Mouse (Mus musculus) ES-Bruce4 (cell line): Measurements from ENCODE around the gene Wdsub1. TPM values are rescaled to one million over a fixed set of nuclear protein-coding genes. Genes with fewer than 3 reads are reported as not detected.

Experiments used
- H3K27ac ChIP-seq: 2 replicates; pipeline ENCODE4 v1.5.1; 2012; ENCODE audit warnings: low read length, inconsistent platforms; ENCODE audit not compliant: insufficient read depth
- H3K27me3 ChIP-seq: 2 replicates; pipeline ENCODE4 v1.6.1; 2012; ENCODE audit warnings: mild to moderate bottlenecking, low read length, inconsistent platforms; ENCODE audit not compliant: control insufficient read depth, poor library complexity, insufficient read depth, severe bottlenecking
- H3K36me3 ChIP-seq: 2 replicates; pipeline ENCODE4 v1.6.1; 2012; ENCODE audit warnings: inconsistent platforms, mild to moderate bottlenecking, low read length, moderate library complexity; ENCODE audit not compliant: control insufficient read depth, poor library complexity, insufficient read depth, severe bottlenecking
- H3K4me1 ChIP-seq: one replicate; pipeline ENCODE4 v1.8.1; 2011; ENCODE audit warnings: low read length; ENCODE audit not compliant: control insufficient read depth, insufficient read depth
- H3K4me3 ChIP-seq: 2 replicates; pipeline ENCODE4 v1.5.1; 2011; ENCODE audit warnings: low read depth, mild to moderate bottlenecking, low read length
- H3K9ac ChIP-seq: 2 replicates; pipeline ENCODE4 v1.6.1; 2012; ENCODE audit warnings: low read depth, mild to moderate bottlenecking, inconsistent platforms; ENCODE audit not compliant: poor library complexity, severe bottlenecking
- H3K9me3 ChIP-seq: replicated peaks from 2 replicates; pipeline ENCODE4 v1.6.1; 2012; ENCODE audit warnings: mild to moderate bottlenecking, low read length, inconsistent platforms; ENCODE audit not compliant: control insufficient read depth, poor library complexity, insufficient read depth, severe bottlenecking
- CTCF ChIP-seq: IDR thresholded peaks from one replicate; pipeline ENCODE4 v1.8.1; 2011; ENCODE audit warnings: low read depth, low read length
- EP300 ChIP-seq: IDR thresholded peaks from 2 replicates; pipeline ENCODE4 v1.6.1; 2011; ENCODE audit warnings: low read depth, low read length; ENCODE audit not compliant: insufficient read depth
- POLR2A ChIP-seq: IDR thresholded peaks from one replicate; pipeline ENCODE4 v1.8.1; 2011; ENCODE audit warnings: low read length; ENCODE audit not compliant: insufficient read depth
- polyA plus RNA-seq: library from polyadenylated mRNA; stranded (reverse); fragments of >200 nt; gene quantifications from 2 replicates; pipeline ENCODE4 v1.2.4, GENCODE M21; 2011; ENCODE audit warnings: low read depth; ENCODE audit not compliant: missing spikeins, insufficient read depth, insufficient read length

The Wdsub1 gene
- polyA plus RNA-seq, 1 experiment = 23.5 TPM

DNA sequence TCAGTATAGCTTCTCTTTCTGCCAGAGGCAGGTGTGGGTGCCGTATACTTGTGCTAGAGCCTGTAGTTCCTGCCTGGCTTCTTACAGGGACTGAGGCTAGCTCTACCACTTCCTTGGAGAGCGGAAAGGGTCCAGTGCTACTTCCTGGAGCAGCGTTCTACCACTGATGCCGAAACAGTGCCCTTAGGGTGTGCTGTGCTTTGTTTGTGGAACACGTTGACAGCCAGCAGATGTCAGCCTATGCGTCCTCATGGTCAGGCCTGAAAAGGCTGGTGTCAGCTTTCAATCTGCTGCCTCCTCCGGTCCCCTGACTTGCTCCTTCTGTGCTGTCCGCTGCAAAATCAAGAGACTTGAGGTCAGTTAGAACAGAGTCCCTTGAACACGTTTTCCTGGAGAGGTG is 52.2 kb downstream of the Wdsub1 start:
- Histone ChIP-seq H3K9me3 (no peaks in the 10 kb centered on the region), H3K9ac (no peak overlapping the region), H3K4me3 (no peak overlapping the region), H3K27ac (no peak overlapping the region), H3K27me3 (no peaks in the 10 kb centered on the region), H3K36me3 (no peaks in the 10 kb centered on the region), H3K4me1 (no peaks in the 10 kb centered on the region)
- TF ChIP-seq CTCF (peak; percentile 52), EP300 (peak; percentile 67; the same call in 1 of the 2 replicates), POLR2A (no peak)

DNA sequence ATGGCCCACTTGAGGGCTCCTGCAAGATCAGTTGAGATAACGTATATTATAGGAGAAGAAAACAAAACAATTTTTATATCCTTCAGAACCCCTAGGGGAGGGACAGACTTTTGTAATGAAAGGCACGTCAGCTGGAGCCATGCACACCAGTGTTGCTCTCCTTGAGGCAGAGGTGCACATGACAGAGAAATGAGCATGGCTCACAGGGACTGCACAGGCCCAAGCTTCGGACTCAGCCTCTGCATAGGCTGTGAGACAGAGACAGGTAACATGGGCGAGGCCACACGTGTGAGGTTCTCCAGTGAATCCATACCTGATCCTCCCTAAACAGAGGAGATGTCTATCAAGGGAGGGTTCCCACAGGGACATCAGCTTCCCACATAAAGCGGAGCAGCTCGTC is 52.7 kb downstream of the Wdsub1 start:
- no peak overlapping the region for H3K4me3 ChIP-seq
- H3K27me3 ChIP-seq = no peaks in the 10 kb centered on the region
- H3K27ac ChIP-seq = no peak overlapping the region
- no peak for TF ChIP-seq POLR2A
- no peak for TF ChIP-seq EP300
- no peak for TF ChIP-seq CTCF
- H3K36me3 ChIP-seq = no peaks in the 10 kb centered on the region
- H3K4me1 ChIP-seq = no peaks in the 10 kb centered on the region
- H3K9me3 ChIP-seq = no peaks in the 10 kb centered on the region
- H3K9ac ChIP-seq = no peak overlapping the region

DNA sequence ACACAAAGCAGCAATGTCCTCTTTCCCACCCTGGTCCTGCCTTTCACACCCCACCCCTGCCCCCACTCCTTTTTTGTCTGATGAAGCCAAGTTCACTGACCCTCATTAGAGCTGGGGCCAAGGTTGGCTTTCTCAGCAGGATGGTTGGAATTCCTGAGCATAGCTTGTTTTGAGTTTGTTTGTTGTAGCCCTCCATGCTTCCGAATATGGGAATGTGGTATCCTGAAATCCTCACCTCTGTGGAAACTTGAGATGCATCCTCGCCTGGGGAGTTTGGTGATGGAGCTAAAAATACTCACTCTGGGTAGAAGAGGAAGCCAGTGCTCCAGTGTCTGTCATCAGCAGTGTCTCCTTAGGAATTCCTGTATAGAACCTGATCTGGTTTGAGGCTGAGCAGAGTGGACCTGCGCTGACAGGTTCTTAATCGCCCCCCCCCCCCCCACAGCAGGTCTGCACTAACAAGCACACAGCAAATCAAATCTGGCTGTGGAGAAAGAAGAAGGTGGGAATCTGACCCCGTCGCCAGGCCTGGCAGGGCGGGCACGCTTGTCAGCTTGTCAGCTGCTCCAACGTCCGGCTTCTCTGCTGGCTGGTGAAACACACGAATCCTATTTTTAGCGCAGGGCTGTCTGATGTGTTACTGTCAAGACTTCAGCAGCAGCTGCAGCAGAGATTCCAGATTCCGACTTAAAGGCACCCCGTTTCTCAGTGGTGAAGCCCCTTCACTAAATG is 53.4 kb downstream of the Wdsub1 start:
- no peaks in the 10 kb centered on the region for H3K4me1 ChIP-seq
- no peak for TF ChIP-seq CTCF
- H3K27ac ChIP-seq = no peak overlapping the region
- no peak overlapping the region for H3K9ac ChIP-seq
- H3K27me3 ChIP-seq = no peaks in the 10 kb centered on the region
- no peaks in the 10 kb centered on the region for H3K36me3 ChIP-seq
- H3K4me3 ChIP-seq = no peak overlapping the region
- H3K9me3 ChIP-seq = no peaks in the 10 kb centered on the region

DNA sequence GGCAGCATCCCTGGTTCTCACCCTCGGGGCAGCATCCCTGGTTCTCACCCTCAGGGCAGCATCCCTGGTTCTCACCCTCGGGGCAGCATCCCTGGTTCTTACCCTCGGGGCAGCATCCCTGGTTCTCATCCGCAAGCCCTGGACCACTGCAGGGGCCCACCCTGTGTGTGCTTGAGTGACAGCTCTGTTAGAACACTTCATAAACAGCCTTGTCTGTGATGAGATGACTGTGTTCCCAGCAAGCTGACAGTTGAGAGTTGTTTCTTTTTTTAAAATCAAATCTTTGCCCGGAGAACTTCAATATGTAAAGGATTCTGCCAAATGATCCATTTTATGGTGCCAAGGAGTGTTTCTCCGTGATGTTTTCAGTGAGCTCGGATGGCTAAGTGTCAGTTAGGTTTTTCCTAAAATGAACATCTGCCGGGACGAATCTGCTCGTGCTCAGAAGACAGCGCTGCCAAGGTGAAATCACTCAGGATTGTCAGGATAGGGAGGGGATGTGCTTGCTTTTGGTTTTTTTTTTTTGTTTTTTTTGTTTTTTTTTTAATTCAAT is 54.2 kb downstream of the Wdsub1 start:
- H3K36me3 ChIP-seq = no peaks in the 10 kb centered on the region
- no peak overlapping the region for H3K9ac ChIP-seq
- no peak for TF ChIP-seq POLR2A
- H3K4me3 ChIP-seq = no peak overlapping the region
- H3K4me1 ChIP-seq = no peaks in the 10 kb centered on the region
- H3K27me3 ChIP-seq = no peaks in the 10 kb centered on the region
- no peak overlapping the region for H3K27ac ChIP-seq
- H3K9me3 ChIP-seq = no peaks in the 10 kb centered on the region

DNA sequence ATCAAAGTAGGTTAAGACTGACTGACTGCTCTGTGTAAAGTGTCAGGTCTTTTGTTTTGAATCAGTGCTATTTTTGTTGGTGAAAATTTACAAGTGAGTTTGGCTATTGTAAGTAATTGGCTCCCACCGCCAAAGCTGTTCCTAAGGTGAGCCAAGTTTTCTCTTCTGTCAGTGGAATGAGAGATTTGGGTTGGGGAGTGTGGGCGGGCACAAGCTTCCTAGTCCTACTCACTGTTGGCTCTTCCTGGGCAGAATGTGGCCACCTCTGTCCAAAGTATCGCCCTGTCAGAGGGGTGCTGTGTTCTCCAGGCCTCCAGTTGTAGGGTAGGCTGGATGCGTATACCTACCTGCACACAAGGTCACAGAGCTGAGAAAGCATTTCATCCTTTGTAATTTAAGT is 57.0 kb downstream of the Wdsub1 start:
- Histone ChIP-seq H3K27ac (no peak overlapping the region), H3K4me3 (no peak overlapping the region), H3K27me3 (no peaks in the 10 kb centered on the region), H3K36me3 (no peaks in the 10 kb centered on the region; the same call in 1 of the 2 replicates), H3K9ac (no peak overlapping the region), H3K9me3 (no peaks in the 10 kb centered on the region), H3K4me1 (no peaks in the 10 kb centered on the region)
- no peak for TF ChIP-seq POLR2A
- TF ChIP-seq CTCF = no peak
- TF ChIP-seq EP300 = no peak

DNA sequence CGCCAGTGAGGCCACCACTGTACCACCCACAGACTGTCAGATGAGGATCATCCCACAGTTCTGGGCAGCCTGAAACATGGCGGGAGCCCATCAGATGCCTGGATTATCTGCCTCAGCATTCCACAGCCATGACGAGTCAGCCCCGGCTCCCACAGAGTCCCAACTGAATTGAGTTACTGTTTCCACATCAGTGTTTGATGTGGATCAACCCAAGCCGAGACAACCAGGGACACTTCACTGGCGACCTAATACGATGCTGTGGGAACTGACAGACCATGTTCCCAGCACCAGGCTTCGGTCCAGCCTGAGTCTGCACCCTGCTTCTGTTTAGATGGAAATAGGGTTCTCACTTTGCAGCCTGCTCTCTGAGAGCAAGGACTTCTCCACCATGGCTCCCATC is 58.1 kb downstream of the Wdsub1 start:
- no peak for TF ChIP-seq EP300
- no peak for TF ChIP-seq CTCF
- no peak for TF ChIP-seq POLR2A
- no peak overlapping the region for H3K27ac ChIP-seq
- H3K9ac ChIP-seq = no peak overlapping the region
- H3K4me3 ChIP-seq = no peak overlapping the region
- H3K4me1 ChIP-seq = no peaks in the 10 kb centered on the region
- no peaks in the 10 kb centered on the region for H3K9me3 ChIP-seq
- H3K27me3 ChIP-seq = no peaks in the 10 kb centered on the region
- no peaks in the 10 kb centered on the region; the same call in none of the 2 replicates for H3K36me3 ChIP-seq
